Mouse (Mus musculus): ENCODE measurements around the gene Actg1. TPM values are rescaled to one million over a fixed set of nuclear protein-coding genes. Genes with fewer than 3 reads are reported as not detected.

Gene Actg1
- 1,134 and 1,179 TPM in 2 replicates for polyA plus RNA-seq (2015; fragmentation: Nextera tagmentation; extraction: Ambion mirVana)

DNA sequence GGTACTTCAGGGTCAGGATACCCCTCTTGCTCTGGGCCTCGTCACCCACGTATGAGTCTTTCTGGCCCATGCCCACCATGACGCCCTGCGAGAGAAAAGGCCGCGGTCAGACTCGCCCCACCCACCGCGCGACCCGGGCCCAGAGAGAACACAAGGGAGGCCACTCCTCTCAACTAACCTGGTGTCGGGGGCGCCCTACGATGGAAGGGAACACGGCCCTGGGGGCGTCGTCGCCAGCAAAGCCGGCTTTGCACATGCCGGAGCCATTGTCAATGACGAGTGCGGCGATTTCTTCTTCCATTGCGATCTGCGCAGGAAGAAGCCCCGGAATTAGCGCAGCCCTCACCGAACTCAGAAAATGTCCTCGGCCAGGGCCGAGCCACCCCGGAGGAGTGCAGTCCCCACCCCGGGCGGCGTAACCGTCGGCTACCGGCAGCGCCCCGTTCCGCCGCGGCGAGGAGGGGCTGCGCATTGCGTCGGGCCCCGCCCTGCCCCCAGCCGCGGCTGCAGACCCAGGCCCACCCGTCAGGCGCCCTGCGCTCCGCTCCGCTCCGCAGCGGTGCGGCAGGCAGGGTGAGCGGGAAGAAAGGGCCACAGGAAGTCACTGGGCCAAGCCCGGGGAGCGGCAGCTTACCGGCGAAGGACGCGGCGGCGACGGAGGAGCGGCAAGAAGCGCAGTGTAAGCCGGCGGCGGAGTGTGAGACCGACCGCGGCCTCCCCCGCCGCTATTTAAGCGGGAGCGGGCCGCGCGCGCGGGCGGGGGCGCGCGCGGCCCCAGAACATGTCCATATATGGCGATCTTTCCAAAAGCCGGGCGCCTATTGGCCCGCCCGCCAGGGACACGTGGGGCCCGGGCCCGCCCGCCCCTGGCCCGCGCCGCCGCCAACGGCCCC is at the start of gene Actg1:
Gene Actg1 (minus strand): TSS at position 752 of the 893 bp plus-strand sequence.
- Histone ChIP-seq H3K4me2 (ENCODE audit: low read depth, low read length) (peak within 1 kb of the TSS; percentile 95), H3K4me3 (ENCODE audit: low read length) (peak within 1 kb of the TSS; percentile 98), H3K9ac (ENCODE audit: low read length) (peak within 1 kb of the TSS; percentile 100), H3K27ac (ENCODE audit: low read length) (peak within 1 kb of the TSS; percentile 100), H3K4me1 (ENCODE audit: control insufficient read depth, insufficient read depth, low read length) (peaks cover 26% of the 10 kb centered on the region), H3K36me3 (ENCODE audit: control insufficient read depth, insufficient read depth) (peaks cover 10% of the 10 kb centered on the region), H3K27me3 (ENCODE audit: control insufficient read depth, insufficient read depth, low read length) (no peaks in the 10 kb centered on the region), H3K9me3 (replicated peaks; ENCODE audit: control insufficient read depth, low read length) (no peaks in the 10 kb centered on the region)
- peak; percentile 64 for ATAC-seq (replicated peaks; ENCODE audit: extremely low read depth, insufficient read depth, low FRiP score)
- 5% methylated on average over 100 of the region's 103 CpGs for WGBS

DNA sequence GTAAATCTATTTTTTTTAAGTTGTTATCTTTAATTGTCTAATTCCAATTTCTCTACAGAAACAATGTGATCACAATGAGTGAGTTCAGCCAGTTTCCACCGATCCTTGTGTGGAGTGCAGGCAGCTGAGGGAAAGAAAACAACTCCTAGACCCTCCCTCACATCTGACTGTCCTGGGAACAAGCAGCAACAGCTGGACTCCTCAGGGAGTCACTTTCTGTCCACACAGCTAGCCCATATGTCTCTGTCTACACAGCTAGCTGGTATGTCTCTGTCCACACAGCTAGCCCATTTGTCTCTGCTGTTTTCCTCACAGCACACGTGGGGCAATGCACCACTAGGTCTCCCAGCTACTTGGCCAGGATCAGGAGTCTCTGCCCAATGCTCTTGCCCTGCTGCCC is 49.3 kb upstream of the Actg1 start:
- WGBS = 74% methylated on average over 2 of the region's 2 CpGs
- Histone ChIP-seq H3K27me3 (ENCODE audit: control insufficient read depth, insufficient read depth, low read length) (no peaks in the 10 kb centered on the region), H3K36me3 (ENCODE audit: control insufficient read depth, insufficient read depth) (peaks cover 21% of the 10 kb centered on the region), H3K9me3 (replicated peaks; ENCODE audit: control insufficient read depth, low read length) (no peaks in the 10 kb centered on the region), H3K9ac (ENCODE audit: low read length) (no peak overlapping the region), H3K4me3 (ENCODE audit: low read length) (no peak overlapping the region), H3K4me2 (ENCODE audit: low read depth, low read length) (no peak overlapping the region), H3K27ac (ENCODE audit: low read length) (no peak overlapping the region), H3K4me1 (ENCODE audit: control insufficient read depth, insufficient read depth, low read length) (no peaks in the 10 kb centered on the region)
- no peak for ATAC-seq (replicated peaks; ENCODE audit: extremely low read depth, insufficient read depth, low FRiP score)

DNA sequence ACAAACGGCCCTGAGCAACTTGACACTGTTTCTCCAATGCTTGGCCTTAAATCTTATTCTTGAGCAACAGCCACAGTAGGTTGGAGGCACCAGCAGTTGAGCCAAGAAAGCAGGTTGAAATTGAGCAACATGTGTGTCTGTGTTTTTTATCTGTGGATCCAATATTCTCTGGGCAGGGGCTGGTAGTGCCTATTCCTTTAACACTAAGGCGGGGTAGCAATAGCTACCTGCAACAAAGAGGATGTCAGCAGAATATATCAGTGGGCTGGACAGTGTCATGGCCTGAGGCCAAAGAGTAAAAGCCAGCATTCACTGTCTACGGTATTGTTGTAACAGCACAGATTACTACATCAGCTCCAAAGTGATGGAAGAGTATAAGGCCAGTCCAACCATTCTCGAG is 47.3 kb upstream of the Actg1 start:
- H3K4me1 ChIP-seq (ENCODE audit: control insufficient read depth, insufficient read depth, low read length) = no peaks in the 10 kb centered on the region
- no peak overlapping the region for H3K4me3 ChIP-seq (ENCODE audit: low read length)
- H3K27me3 ChIP-seq (ENCODE audit: control insufficient read depth, insufficient read depth, low read length) = no peaks in the 10 kb centered on the region
- ATAC-seq (replicated peaks; ENCODE audit: extremely low read depth, insufficient read depth, low FRiP score) = no peak
- WGBS = 66% methylated on average over 4 of the region's 4 CpGs
- peaks cover 17% of the 10 kb centered on the region for H3K36me3 ChIP-seq (ENCODE audit: control insufficient read depth, insufficient read depth)
- no peaks in the 10 kb centered on the region for H3K9me3 ChIP-seq (replicated peaks; ENCODE audit: control insufficient read depth, low read length)
- no peak overlapping the region for H3K4me2 ChIP-seq (ENCODE audit: low read depth, low read length)
- H3K9ac ChIP-seq (ENCODE audit: low read length) = no peak overlapping the region
- H3K27ac ChIP-seq (ENCODE audit: low read length) = no peak overlapping the region

DNA sequence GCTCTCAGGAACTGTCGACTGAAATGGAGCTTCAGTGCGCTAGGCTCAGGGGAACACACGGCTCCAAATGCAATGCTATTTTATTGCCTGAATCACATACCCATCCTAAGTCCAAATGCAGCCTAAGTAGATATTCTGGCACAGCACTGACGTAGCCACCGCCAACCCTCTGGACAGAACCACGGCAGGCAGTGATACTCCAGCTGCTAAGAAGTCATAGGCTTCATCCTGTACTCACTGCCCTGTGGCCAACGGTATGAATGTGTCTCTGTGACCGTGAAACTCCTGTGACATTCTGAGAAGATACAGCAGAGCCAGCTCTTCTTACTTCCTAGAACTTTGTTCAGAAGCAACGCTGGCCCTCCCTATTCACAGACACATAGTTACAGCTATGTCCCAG is 40.2 kb upstream of the Actg1 start:
- peaks cover 33% of the 10 kb centered on the region for H3K36me3 ChIP-seq (ENCODE audit: control insufficient read depth, insufficient read depth)
- H3K4me3 ChIP-seq (ENCODE audit: low read length) = no peak overlapping the region
- H3K27ac ChIP-seq (ENCODE audit: low read length) = peak overlapping the region; percentile 46
- no peaks in the 10 kb centered on the region for H3K27me3 ChIP-seq (ENCODE audit: control insufficient read depth, insufficient read depth, low read length)
- ATAC-seq (replicated peaks; ENCODE audit: extremely low read depth, insufficient read depth, low FRiP score) = no peak
- no peaks in the 10 kb centered on the region for H3K9me3 ChIP-seq (replicated peaks; ENCODE audit: control insufficient read depth, low read length)
- no peak overlapping the region for H3K4me2 ChIP-seq (ENCODE audit: low read depth, low read length)
- 85% methylated on average over 9 of the region's 9 CpGs for WGBS
- peaks cover 18% of the 10 kb centered on the region for H3K4me1 ChIP-seq (ENCODE audit: control insufficient read depth, insufficient read depth, low read length)
- H3K9ac ChIP-seq (ENCODE audit: low read length) = 0 out of 2 replicates have a peak overlapping the region, but pooled peaks have one; percentile 20

DNA sequence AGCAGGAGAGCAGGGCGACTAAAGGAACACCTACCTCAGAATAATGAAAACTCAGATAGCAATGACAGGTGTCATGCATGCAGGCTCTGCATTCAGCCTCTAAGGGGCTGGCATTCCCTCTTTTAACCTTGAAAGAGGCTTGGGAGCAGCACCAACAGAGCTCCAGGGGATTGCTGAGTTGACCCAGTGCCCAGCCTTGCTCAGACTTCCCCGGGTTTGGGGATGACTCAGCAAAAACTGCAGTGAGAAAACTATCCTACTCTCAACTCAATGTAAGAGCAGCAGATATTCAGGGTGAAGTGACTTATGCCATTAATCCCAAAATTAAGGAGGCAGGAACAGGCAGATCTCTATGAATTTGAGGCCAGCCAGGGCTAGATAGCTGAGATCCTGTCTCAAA is 38.8 kb upstream of the Actg1 start:
- H3K4me2 ChIP-seq (ENCODE audit: low read depth, low read length) = no peak overlapping the region
- ATAC-seq (replicated peaks; ENCODE audit: extremely low read depth, insufficient read depth, low FRiP score) = 0 out of 2 replicates have a peak, but pooled peaks have one; percentile 7
- H3K36me3 ChIP-seq (ENCODE audit: control insufficient read depth, insufficient read depth) = peaks cover 27% of the 10 kb centered on the region
- H3K9ac ChIP-seq (ENCODE audit: low read length) = no peak overlapping the region
- H3K27ac ChIP-seq (ENCODE audit: low read length) = peak overlapping the region; percentile 99
- WGBS = 38% methylated on average over 2 of the region's 2 CpGs
- no peak overlapping the region for H3K4me3 ChIP-seq (ENCODE audit: low read length)
- no peaks in the 10 kb centered on the region for H3K9me3 ChIP-seq (replicated peaks; ENCODE audit: control insufficient read depth, low read length)
- H3K27me3 ChIP-seq (ENCODE audit: control insufficient read depth, insufficient read depth, low read length) = no peaks in the 10 kb centered on the region
- peaks cover 25% of the 10 kb centered on the region for H3K4me1 ChIP-seq (ENCODE audit: control insufficient read depth, insufficient read depth, low read length)

DNA sequence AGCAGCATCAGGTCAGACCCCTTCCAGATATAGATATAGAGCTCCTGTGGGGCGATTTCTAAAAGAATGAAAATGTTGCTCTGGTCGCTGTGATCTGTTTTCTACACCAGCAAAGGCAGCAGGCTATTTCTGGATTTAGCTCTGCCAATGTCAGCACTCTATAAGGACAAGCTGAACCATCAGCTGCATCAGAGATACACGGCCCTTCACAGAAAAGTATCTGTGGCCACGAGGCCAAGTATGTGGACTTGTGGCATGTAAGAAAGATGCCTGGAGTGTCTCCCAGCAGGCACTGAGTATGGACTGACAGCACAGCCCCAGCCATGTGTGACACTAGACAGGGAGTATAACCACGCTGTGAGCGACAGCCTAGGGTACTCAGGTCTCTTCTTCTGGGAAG is 38.3 kb upstream of the Actg1 start:
- peak overlapping the region; percentile 99 for H3K27ac ChIP-seq (ENCODE audit: low read length)
- peaks cover 31% of the 10 kb centered on the region for H3K4me1 ChIP-seq (ENCODE audit: control insufficient read depth, insufficient read depth, low read length)
- no peaks in the 10 kb centered on the region for H3K9me3 ChIP-seq (replicated peaks; ENCODE audit: control insufficient read depth, low read length)
- peak overlapping the region; percentile 37 for H3K4me2 ChIP-seq (ENCODE audit: low read depth, low read length)
- H3K4me3 ChIP-seq (ENCODE audit: low read length) = no peak overlapping the region
- peaks cover 30% of the 10 kb centered on the region for H3K36me3 ChIP-seq (ENCODE audit: control insufficient read depth, insufficient read depth)
- H3K9ac ChIP-seq (ENCODE audit: low read length) = no peak overlapping the region; the same call in 1 of the 2 replicates
- WGBS = 54% methylated on average over 6 of the region's 6 CpGs
- H3K27me3 ChIP-seq (ENCODE audit: control insufficient read depth, insufficient read depth, low read length) = no peaks in the 10 kb centered on the region
- ATAC-seq (replicated peaks; ENCODE audit: extremely low read depth, insufficient read depth, low FRiP score) = peak; percentile 76

DNA sequence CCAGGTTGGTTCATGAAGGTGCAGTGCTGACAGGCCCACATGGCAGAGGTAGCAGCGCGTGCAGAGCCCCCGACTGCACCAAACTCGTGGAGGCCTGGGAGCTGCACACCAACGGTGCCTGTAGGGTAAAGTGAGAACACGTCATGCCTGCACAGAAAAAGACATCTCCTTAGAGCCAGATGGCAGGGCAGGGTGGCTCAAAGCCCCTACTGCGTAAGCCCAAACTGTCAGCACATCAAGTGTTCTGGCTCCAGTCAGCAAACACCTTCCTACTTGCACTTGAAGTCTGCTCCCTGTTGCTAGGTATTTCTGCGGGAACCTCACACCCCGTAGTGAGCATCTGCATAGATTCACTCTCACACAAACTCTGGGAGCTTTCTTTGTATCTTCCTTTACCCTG is 34.2 kb upstream of the Actg1 start:
- H3K4me1 ChIP-seq (ENCODE audit: control insufficient read depth, insufficient read depth, low read length) = peaks cover 45% of the 10 kb centered on the region
- H3K4me2 ChIP-seq (ENCODE audit: low read depth, low read length) = no peak overlapping the region
- no peak overlapping the region for H3K4me3 ChIP-seq (ENCODE audit: low read length)
- H3K27ac ChIP-seq (ENCODE audit: low read length) = peak overlapping the region; percentile 95
- 42% methylated on average over 9 of the region's 9 CpGs for whole genome bisulfite sequencing
- no peaks in the 10 kb centered on the region for H3K27me3 ChIP-seq (ENCODE audit: control insufficient read depth, insufficient read depth, low read length)
- H3K9ac ChIP-seq (ENCODE audit: low read length) = peak overlapping the region; percentile 46
- H3K9me3 ChIP-seq (replicated peaks; ENCODE audit: control insufficient read depth, low read length) = no peaks in the 10 kb centered on the region
- ATAC-seq (replicated peaks; ENCODE audit: extremely low read depth, insufficient read depth, low FRiP score) = peak; percentile 59
- H3K36me3 ChIP-seq (ENCODE audit: control insufficient read depth, insufficient read depth) = peaks cover 28% of the 10 kb centered on the region

DNA sequence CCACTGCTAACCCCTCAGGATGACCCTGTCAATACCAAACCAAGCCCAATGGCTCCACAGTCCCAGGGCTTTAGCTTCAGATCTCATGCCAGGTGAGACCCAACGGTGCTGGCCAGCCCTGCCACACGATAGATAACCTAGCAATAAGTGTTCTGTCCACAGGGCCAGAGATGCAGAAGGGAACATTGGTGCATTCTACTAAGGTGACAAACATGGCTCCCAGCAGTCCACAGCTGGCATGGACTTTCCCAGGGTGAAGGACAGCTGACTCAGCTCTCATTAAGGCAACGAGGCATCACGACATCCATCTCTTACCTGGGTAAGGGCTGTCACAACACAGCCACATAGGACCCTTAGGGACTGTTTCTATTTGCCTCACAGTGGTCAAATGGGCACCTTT is 32.8 kb upstream of the Actg1 start:
- Histone ChIP-seq H3K9ac (ENCODE audit: low read length) (no peak overlapping the region), H3K36me3 (ENCODE audit: control insufficient read depth, insufficient read depth) (peaks cover 31% of the 10 kb centered on the region), H3K27me3 (ENCODE audit: control insufficient read depth, insufficient read depth, low read length) (no peaks in the 10 kb centered on the region), H3K27ac (ENCODE audit: low read length) (peak overlapping the region; percentile 95), H3K4me3 (ENCODE audit: low read length) (no peak overlapping the region), H3K4me2 (ENCODE audit: low read depth, low read length) (no peak overlapping the region), H3K9me3 (replicated peaks; ENCODE audit: control insufficient read depth, low read length) (no peaks in the 10 kb centered on the region), H3K4me1 (ENCODE audit: control insufficient read depth, insufficient read depth, low read length) (peaks cover 39% of the 10 kb centered on the region)
- WGBS = 77% methylated on average over 4 of the region's 4 CpGs
- ATAC-seq (replicated peaks; ENCODE audit: extremely low read depth, insufficient read depth, low FRiP score) = no peak

DNA sequence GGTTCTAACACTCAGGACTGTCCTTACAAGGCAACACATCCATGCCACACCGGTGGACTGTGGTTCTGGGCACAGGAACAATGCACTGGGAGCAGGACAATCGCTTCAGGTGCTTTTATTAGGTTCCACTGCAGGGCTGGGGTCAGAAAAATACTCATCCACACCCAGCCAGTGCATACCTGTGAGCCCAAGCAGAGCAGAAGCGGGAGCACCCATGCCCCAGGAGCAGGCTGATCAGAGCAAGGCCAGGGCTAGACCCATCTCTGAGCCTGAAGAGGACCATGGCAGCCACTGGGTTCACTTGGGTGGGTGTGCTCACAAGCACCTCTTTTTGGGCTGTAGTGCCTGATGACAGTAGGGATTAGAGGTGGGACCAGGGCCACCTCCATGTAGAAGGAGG is 31.9 kb upstream of the Actg1 start:
- 94% methylated on average over 3 of the region's 3 CpGs for WGBS
- no peak for ATAC-seq (replicated peaks; ENCODE audit: extremely low read depth, insufficient read depth, low FRiP score)
- H3K27ac ChIP-seq (ENCODE audit: low read length) = no peak overlapping the region
- H3K9me3 ChIP-seq (replicated peaks; ENCODE audit: control insufficient read depth, low read length) = no peaks in the 10 kb centered on the region
- no peak overlapping the region for H3K4me2 ChIP-seq (ENCODE audit: low read depth, low read length)
- no peak overlapping the region for H3K9ac ChIP-seq (ENCODE audit: low read length)
- H3K36me3 ChIP-seq (ENCODE audit: control insufficient read depth, insufficient read depth) = peaks cover 31% of the 10 kb centered on the region
- no peaks in the 10 kb centered on the region for H3K27me3 ChIP-seq (ENCODE audit: control insufficient read depth, insufficient read depth, low read length)
- H3K4me1 ChIP-seq (ENCODE audit: control insufficient read depth, insufficient read depth, low read length) = peaks cover 31% of the 10 kb centered on the region
- no peak overlapping the region for H3K4me3 ChIP-seq (ENCODE audit: low read length)
